Mouse (Mus musculus) forebrain, embryonic 14.5 days (tissue): ENCODE measurements around the gene Fbxl7. TPM values are rescaled to one million over a fixed set of nuclear protein-coding genes. Genes with fewer than 3 reads are reported as not detected.
A peak's percentile ranks its signal among the peaks of the same experiment; 100 is the strongest.

Experiments used
- ATAC-seq: fragments of 200-750 bp; cut with Nextera tagmentation; 2 replicates; pipeline ENCODE4 v1.8.0; 2017; ENCODE audit warnings: mild to moderate bottlenecking, moderate library complexity
- DNase-seq: peaks from one replicate; pipeline ENCODE4 v3.0.0-alpha.2; 2015; ENCODE audit warnings: low spot score
- H3K27ac ChIP-seq: fragments of 300-500 bp; sonication (generic); 2 replicates; pipeline ENCODE4 v1.5.1; 2014; ENCODE audit warnings: low read depth, mild to moderate bottlenecking, control low read depth, low read length, moderate library complexity
- H3K27me3 ChIP-seq: fragments of 300-500 bp; sonication (generic); replicated peaks from 2 replicates; pipeline ENCODE4 v1.6.1; 2014; ENCODE audit warnings: low read length, control low read depth, mixed read lengths; ENCODE audit not compliant: control insufficient read depth, insufficient read depth
- H3K36me3 ChIP-seq: fragments of 300-500 bp; sonication (generic); 2 replicates; pipeline ENCODE4 v1.6.1; 2014; ENCODE audit warnings: low read length, control low read depth; ENCODE audit not compliant: control insufficient read depth, insufficient read depth
- H3K4me1 ChIP-seq: fragments of 300-500 bp; sonication (generic); 2 replicates; pipeline ENCODE4 v1.6.1; 2014; ENCODE audit warnings: antibody characterized with exemption, low read length, control low read depth; ENCODE audit not compliant: control insufficient read depth, insufficient read depth
- H3K4me2 ChIP-seq: fragments of 300-500 bp; sonication (generic); 2 replicates; pipeline ENCODE4 v1.6.1; 2014; ENCODE audit warnings: mild to moderate bottlenecking, control low read depth, low read length
- H3K4me3 ChIP-seq: fragments of 300-500 bp; sonication (generic); 2 replicates; pipeline ENCODE4 v1.5.1; 2014; ENCODE audit warnings: low read depth, low read length, control low read depth
- H3K9ac ChIP-seq: fragments of 300-500 bp; sonication (generic); 2 replicates; pipeline ENCODE4 v1.6.1; 2014; ENCODE audit warnings: mild to moderate bottlenecking, low read length, control low read depth, moderate library complexity
- H3K9me3 ChIP-seq: fragments of 300-500 bp; sonication (generic); replicated peaks from 2 replicates; pipeline ENCODE4 v1.6.1; 2016; ENCODE audit warnings: low read length, control low read depth, mixed read lengths; ENCODE audit not compliant: control insufficient read depth
- WGBS: fragments of 180-500 bp; shearing (Covaris S2); extraction: QIAGEN DNeasy Blood & Tissue Kit; methylation state at CpG from one replicate; pipeline ENCODE4 v1.1.7; 2014; 5-methylcytosine and 5-hydroxymethylcytosine counted together
- polyA plus RNA-seq: library from polyadenylated mRNA; unstranded; fragments of >200 nt; fragmentation: Nextera tagmentation; extraction: Ambion mirVana; gene quantifications from 2 replicates; pipeline ENCODE4 v1.2.1, GENCODE M21; 2014

The Fbxl7 gene
- polyA plus RNA-seq, 1 experiment from 2014 or later = 3.5 TPM

DNA sequence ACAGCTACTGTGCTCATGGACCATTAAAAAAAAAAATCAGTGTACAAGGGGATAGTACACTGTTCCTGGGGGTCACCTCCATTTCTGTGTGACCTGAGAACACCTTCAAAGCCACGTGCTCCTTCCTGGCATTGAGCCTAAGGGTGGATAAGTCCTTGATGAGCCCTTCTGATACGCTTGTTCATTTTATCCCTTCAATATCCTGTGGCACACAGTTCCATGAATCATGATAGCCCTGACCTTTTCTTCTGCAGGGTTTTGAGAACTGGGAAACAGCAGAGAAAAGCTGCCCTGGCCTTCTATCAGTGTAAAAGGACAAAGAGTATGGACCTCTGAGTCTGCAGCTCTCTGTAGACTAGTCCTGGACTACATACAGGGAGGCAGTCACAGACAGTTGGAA lies 99.4 kb downstream of the Fbxl7 start:
- no peak overlapping the region for H3K4me2 ChIP-seq
- H3K4me3 ChIP-seq = no peak overlapping the region
- H3K9me3 ChIP-seq = no peaks in the 10 kb centered on the region
- ATAC-seq = peak; percentile 20; the same call in 1 of the 2 replicates
- H3K4me1 ChIP-seq = peaks cover 3% of the 10 kb centered on the region; the same call in 1 of the 2 replicates
- no peaks in the 10 kb centered on the region for H3K36me3 ChIP-seq
- no peak overlapping the region for H3K27ac ChIP-seq
- DNase-seq = peak; percentile 7
- WGBS = 61% methylated on average over 2 of the region's 2 CpGs
- H3K27me3 ChIP-seq = no peaks in the 10 kb centered on the region
- H3K9ac ChIP-seq = no peak overlapping the region

DNA sequence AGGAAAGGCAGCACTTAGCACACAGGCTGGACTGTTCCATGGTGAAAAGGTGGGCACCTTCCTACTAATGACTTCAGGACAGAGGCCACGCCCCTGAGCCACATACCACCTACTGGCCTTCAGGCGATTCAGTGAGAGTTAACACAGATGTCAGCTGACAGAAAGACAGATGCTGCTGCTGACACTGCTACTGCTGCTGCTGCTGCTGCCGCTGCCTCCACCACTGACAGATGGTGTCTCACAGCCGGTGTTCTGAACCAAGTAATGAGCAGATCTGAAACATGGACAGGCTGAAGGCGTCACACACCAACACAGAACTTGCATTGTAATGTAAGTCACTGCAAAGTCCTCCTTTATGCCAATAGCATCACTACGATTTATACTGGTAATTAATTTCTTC lies 99.9 kb downstream of the Fbxl7 start:
- Histone ChIP-seq H3K9me3 (no peaks in the 10 kb centered on the region), H3K27me3 (no peaks in the 10 kb centered on the region), H3K4me3 (no peak overlapping the region), H3K36me3 (no peaks in the 10 kb centered on the region), H3K4me2 (no peak overlapping the region), H3K9ac (no peak overlapping the region), H3K27ac (no peak overlapping the region), H3K4me1 (peaks cover 3% of the 10 kb centered on the region; the same call in 1 of the 2 replicates)
- ATAC-seq (peak; percentile 79), DNase-seq (peak; percentile 54)
- WGBS = 50% methylated on average over 6 of the region's 6 CpGs

DNA sequence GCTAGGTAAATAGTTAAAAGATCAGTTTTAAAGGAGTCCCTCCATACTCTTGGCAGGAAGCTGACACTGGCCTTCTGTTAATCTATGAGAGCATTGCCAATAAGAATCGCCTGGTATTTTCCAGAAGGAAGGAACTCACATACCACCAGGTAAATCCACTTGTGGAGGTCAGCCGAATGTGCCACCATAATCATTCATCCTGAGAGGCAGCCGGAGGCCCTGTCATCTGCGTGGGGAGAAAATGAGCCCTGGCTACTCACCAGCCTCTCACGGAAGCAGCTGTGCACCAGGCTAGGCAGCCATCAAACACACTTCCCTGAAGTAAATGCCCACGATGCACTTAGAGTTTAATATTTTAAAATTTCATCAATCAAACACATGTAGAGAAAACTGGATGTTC lies 108.2 kb downstream of the Fbxl7 start:
- no peaks in the 10 kb centered on the region for H3K9me3 ChIP-seq
- no peak for DNase-seq
- 91% methylated on average over 6 of the region's 6 CpGs for WGBS
- H3K27ac ChIP-seq = no peak overlapping the region
- no peak overlapping the region for H3K4me3 ChIP-seq
- H3K4me1 ChIP-seq = no peaks in the 10 kb centered on the region
- H3K4me2 ChIP-seq = no peak overlapping the region
- ATAC-seq = no peak
- H3K36me3 ChIP-seq = no peaks in the 10 kb centered on the region
- no peaks in the 10 kb centered on the region for H3K27me3 ChIP-seq
- H3K9ac ChIP-seq = no peak overlapping the region

DNA sequence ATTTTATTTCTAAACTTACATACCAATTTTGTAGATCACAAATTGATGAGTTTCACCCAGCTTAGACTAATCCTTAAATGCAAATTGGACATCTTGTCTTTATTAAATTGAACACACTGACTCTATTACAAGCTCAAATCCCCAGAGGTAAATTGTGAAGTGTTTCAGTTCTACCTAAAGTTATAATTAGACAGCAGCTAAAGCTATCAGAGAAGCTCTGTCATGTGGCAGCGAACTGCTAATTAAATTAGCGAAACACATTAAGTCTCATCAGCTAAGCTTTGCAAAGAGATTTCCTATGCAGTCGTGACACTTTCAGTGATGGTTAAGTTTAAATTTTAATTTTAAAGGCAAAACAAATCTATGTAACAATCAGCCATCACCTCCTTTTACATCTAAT lies 114.8 kb downstream of the Fbxl7 start:
- 49% methylated on average over 3 of the region's 3 CpGs for WGBS
- H3K4me1 ChIP-seq = no peaks in the 10 kb centered on the region
- DNase-seq = peak; percentile 27

DNA sequence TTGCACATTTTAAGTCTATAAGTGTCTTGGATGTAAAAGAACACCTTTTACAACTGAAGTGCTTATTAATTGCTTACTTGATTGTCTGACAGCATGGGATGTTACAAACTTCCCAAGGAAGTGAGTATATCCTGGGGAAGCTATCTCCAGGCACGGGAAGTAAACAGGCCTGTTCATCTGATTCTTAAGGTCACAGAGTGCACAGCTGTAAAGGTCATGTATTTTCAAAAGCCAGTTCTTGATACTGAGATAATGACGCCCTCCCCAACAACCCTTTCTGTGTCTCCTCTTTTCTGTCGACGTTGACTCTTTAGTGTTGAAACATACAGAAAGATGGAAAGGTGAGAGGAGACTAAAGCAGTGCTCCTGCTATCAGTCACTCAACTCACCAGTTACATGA lies 116.3 kb downstream of the Fbxl7 start:
- no peaks in the 10 kb centered on the region for H3K4me1 ChIP-seq
- no peak overlapping the region for H3K4me2 ChIP-seq
- no peak overlapping the region for H3K4me3 ChIP-seq
- H3K36me3 ChIP-seq = no peaks in the 10 kb centered on the region
- H3K27me3 ChIP-seq = no peaks in the 10 kb centered on the region
- DNase-seq (no peak), ATAC-seq (no peak)
- H3K9me3 ChIP-seq = no peaks in the 10 kb centered on the region
- WGBS = 90% methylated on average over 4 of the region's 4 CpGs
- no peak overlapping the region for H3K9ac ChIP-seq
- H3K27ac ChIP-seq = no peak overlapping the region

More for the DNA sequence above, 114.8 kb downstream of the Fbxl7 start:
- Histone ChIP-seq H3K4me3 (no peak overlapping the region), H3K9me3 (no peaks in the 10 kb centered on the region), H3K27ac (no peak overlapping the region), H3K27me3 (no peaks in the 10 kb centered on the region), H3K9ac (no peak overlapping the region), H3K36me3 (no peaks in the 10 kb centered on the region), H3K4me2 (no peak overlapping the region)
- no peak for ATAC-seq

DNA sequence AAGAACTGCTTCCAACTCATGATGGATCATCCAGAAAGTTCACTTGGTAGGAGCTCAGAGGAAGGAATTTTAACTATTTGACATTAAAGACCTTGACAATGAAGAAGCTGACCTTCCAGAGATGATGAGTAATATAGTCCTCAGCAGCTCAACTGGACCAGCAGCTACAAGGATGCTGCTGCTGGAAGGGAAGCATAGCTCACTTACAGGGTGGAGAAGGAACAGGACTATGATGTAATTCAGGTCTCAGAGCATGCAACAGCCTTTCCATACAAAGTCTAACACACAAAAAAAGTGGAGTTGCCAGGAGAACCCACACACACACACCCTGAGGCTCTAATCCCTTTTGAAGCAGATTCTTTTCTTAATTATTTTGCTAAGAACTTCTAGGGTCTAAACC lies 119.7 kb downstream of the Fbxl7 start:
- Histone ChIP-seq H3K4me2 (no peak overlapping the region), H3K27ac (no peak overlapping the region), H3K9me3 (no peaks in the 10 kb centered on the region), H3K27me3 (no peaks in the 10 kb centered on the region), H3K4me1 (no peaks in the 10 kb centered on the region), H3K9ac (no peak overlapping the region), H3K4me3 (no peak overlapping the region), H3K36me3 (no peaks in the 10 kb centered on the region)
- ATAC-seq = no peak
- DNase-seq = no peak

DNA sequence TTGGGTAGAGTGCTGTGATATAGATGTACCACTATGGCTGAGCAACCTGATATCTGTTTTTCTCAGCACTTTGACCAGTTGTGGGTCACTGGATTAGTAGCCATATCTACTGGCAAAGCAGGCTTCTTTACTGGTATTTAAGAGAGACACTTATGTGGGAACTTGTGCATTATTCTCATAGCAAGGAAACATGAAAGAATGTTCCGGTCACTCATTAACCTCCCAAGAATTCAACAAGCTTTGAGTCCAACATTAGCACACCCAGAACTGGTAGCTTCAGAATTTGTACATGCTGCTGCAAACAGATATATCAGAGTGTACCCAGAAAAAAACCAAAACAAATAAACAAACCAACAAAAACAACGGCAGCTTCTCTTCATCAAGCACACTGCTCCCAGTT lies 120.5 kb downstream of the Fbxl7 start:
- Histone ChIP-seq H3K4me1 (no peaks in the 10 kb centered on the region), H3K36me3 (no peaks in the 10 kb centered on the region), H3K9me3 (no peaks in the 10 kb centered on the region), H3K27me3 (no peaks in the 10 kb centered on the region), H3K4me2 (no peak overlapping the region), H3K27ac (no peak overlapping the region), H3K9ac (no peak overlapping the region), H3K4me3 (no peak overlapping the region)
- WGBS = 94% methylated on average over 2 of the region's 2 CpGs
- ATAC-seq = no peak
- no peak for DNase-seq

DNA sequence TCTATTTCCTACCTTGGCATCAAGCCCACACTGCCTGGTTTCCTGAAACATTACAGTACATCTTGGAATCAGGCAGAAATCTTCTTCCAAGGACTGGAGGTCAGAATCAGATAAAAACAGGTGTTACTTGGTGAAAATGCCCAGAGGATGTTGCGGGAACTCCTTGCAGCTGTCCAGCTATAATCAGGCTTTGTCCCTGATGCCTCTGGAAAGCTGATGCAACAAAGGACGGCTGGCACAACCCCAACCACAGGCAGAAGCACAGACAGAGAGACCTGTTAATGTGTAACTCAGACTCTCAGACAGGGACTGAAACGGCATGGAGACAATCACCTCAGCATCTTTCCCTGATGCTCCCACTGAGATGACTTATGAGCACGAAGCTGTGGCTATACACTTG lies 133.7 kb downstream of the Fbxl7 start:
- peak; percentile 10 for DNase-seq
- no peak overlapping the region for H3K4me3 ChIP-seq
- H3K27ac ChIP-seq = no peak overlapping the region
- H3K9me3 ChIP-seq = no peaks in the 10 kb centered on the region
- 60% methylated on average over 4 of the region's 4 CpGs for WGBS
- H3K27me3 ChIP-seq = no peaks in the 10 kb centered on the region
- H3K9ac ChIP-seq = no peak overlapping the region
- H3K4me2 ChIP-seq = no peak overlapping the region
- no peaks in the 10 kb centered on the region for H3K36me3 ChIP-seq
- no peak for ATAC-seq
- H3K4me1 ChIP-seq = no peaks in the 10 kb centered on the region

DNA sequence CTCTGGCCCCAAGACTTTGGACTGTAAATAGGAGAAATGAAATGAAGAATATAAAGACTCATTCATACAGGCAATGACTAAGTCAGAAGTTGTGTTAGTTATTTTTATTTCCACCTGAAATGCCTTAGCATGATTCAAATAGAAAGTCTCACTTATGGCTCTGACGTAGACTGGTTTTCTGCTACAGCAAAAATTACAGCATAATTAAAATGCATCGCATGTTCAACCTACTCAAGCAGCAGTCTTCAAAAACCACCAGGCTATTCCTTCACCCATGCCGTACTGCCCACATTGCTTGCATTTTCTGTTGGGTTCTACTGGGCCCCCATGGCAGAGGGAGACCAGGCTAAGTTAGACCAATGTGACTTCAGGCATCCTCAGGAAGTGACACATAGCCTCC lies 146.9 kb downstream of the Fbxl7 start:
- Histone ChIP-seq H3K36me3 (no peaks in the 10 kb centered on the region), H3K4me1 (no peaks in the 10 kb centered on the region), H3K27me3 (no peaks in the 10 kb centered on the region), H3K9ac (no peak overlapping the region), H3K9me3 (no peaks in the 10 kb centered on the region), H3K27ac (no peak overlapping the region), H3K4me3 (no peak overlapping the region), H3K4me2 (no peak overlapping the region)
- ATAC-seq (no peak), DNase-seq (no peak)
- WGBS = 95% methylated on average over 3 of the region's 3 CpGs
